Mouse (Mus musculus) bone marrow, adult 2 months (tissue): ENCODE data around the gene Itgb3. TPM values are rescaled to one million over a fixed set of nuclear protein-coding genes. Genes with fewer than 3 reads are reported as not detected.

Experiments
- H3K27ac ChIP-seq: fragments of 200-500 bp; 2 replicates; pipeline ENCODE4 v1.5.1; 2012; ENCODE audit warnings: low read depth, mild to moderate bottlenecking, control low read depth, inconsistent platforms, low read length; ENCODE audit not compliant: control insufficient read depth, poor library complexity, insufficient read depth
- H3K4me1 ChIP-seq: fragments of 200-500 bp; 2 replicates; pipeline ENCODE4 v1.6.1; 2011; ENCODE audit warnings: low read length; ENCODE audit not compliant: control insufficient read depth, insufficient read depth
- H3K4me3 ChIP-seq: fragments of 200-500 bp; replicated peaks from 2 replicates; pipeline ENCODE3; 2011; ENCODE audit warnings: mild to moderate bottlenecking, low read depth, low read length, control low read depth; ENCODE audit not compliant: control insufficient read depth
- CTCF ChIP-seq: fragments of 200-500 bp; IDR thresholded peaks from 2 replicates; pipeline ENCODE4 v1.5.1; 2011; ENCODE audit warnings: low read length, control low read depth; ENCODE audit not compliant: control insufficient read depth, insufficient read depth
- POLR2A ChIP-seq: fragments of 200-500 bp; IDR thresholded peaks from 2 replicates; pipeline ENCODE4 v1.6.1; 2011; ENCODE audit warnings: low read depth, mild to moderate bottlenecking, control low read depth, low read length, borderline replicate concordance; ENCODE audit not compliant: control insufficient read depth
- WGBS: fragments of 180-500 bp; shearing (Covaris S2); methylation state at CpG from one replicate; pipeline ENCODE4 v1.1.7; 2018; 5-methylcytosine and 5-hydroxymethylcytosine counted together
- polyA plus RNA-seq: library from polyadenylated mRNA; stranded (reverse); fragments of >200 nt; gene quantifications from 2 replicates; pipeline ENCODE4 v1.2.4, GENCODE M21; 2011; ENCODE audit warnings: low replicate concordance; ENCODE audit not compliant: missing spikeins, insufficient read depth, insufficient read length

Gene Itgb3
- polyA plus RNA-seq, 1 experiment: 141 TPM

DNA sequence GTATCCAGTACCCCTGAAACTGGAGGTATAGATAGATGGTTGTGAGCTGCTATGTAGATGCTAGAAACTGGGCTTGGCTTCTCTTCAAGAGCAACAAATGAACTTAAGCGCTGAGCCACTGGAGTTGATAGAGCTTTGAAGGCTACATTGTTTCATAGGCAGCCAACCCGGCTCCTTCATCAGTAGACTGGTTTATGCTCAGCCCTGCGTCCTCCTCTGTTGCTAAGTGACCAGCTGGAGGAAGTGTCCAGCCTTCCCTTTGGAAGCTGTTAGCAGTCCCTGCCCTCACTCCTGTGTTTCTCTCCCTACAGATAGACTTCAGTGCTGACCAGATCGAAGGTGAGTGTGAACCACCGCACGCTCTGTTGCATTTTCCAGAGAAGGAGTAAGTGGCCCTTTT, 27.7 kb upstream of the Itgb3 start:
- 71% methylated on average over 6 of the region's 6 CpGs for WGBS
- Histone ChIP-seq H3K4me3 (no peak overlapping the region), H3K4me1 (peaks cover 1% of the 10 kb centered on the region), H3K27ac (no peak overlapping the region)
- TF ChIP-seq CTCF: no peak
- TF ChIP-seq POLR2A: no peak

GRCm38 (mm10) chr11:104580606-104581005, 27.2 kb upstream of the Itgb3 start:
- TF ChIP-seq CTCF (no peak), POLR2A (no peak)

DNA sequence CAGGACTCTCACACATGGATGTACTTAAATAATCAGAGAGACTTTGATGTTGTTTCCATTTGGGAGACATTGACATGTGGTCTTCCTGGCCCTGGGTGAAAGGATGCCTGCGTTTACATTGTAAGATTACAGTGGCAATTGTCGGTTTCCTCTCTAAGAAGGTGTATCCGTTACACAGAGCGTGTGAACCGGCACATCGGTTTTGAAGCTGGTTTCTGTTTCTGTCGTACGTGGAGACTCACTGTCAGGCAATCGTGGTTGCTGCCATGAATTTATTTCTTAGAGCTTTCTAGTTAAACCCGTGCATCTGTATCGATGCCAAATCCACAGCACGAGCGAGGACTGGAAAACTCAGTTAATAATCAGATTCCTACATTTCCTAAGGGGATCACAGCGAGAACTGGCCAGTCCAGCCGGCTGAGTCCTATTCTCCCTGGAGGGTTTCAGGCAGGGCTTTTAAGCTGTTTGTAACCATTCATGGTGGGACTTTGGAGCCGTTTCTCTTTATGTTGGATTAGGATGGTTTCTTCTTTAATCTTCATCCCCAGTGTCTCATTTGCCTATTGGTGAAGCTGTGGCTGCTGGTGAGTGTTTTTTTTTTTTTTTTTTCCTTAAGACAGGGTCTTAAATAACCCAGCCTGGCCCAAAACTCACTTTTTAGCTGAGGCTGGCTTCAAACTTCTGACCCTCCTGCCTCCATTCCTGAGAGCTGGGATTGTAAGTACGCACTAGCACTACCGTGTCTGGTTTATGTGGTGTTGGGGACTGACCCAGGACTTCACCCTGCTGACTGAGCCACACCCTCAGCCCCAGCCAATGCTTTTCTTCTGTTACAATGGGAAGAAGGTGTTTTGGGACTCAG, 26.1 kb upstream of the Itgb3 start:
- Histone ChIP-seq H3K4me1 (peaks cover 1% of the 10 kb centered on the region), H3K27ac (peak overlapping the region; percentile 21), H3K4me3 (peak overlapping the region; percentile 20)
- 4% methylated on average over 18 of the region's 18 CpGs for WGBS
- no peak for TF ChIP-seq CTCF
- no peak for TF ChIP-seq POLR2A

More at GRCm38 (mm10) chr11:104580606-104581005, 27.2 kb upstream of the Itgb3 start:
- peaks cover 1% of the 10 kb centered on the region for H3K4me1 ChIP-seq
- H3K27ac ChIP-seq: no peak overlapping the region
- WGBS: 33% methylated on average over 5 of the region's 5 CpGs
- no peak overlapping the region for H3K4me3 ChIP-seq

- Histone ChIP-seq H3K27ac (peak overlapping the region; percentile 21), H3K4me3 (no peak overlapping the region), H3K4me1 (peaks cover 1% of the 10 kb centered on the region)
- TF ChIP-seq CTCF: no peak
- no peak for TF ChIP-seq POLR2A
- 14% methylated on average over 2 of the region's 2 CpGs for WGBS
Observed at GRCm38 (mm10) chr11:104582308-104582606, 25.5 kb upstream of the Itgb3 start.

DNA sequence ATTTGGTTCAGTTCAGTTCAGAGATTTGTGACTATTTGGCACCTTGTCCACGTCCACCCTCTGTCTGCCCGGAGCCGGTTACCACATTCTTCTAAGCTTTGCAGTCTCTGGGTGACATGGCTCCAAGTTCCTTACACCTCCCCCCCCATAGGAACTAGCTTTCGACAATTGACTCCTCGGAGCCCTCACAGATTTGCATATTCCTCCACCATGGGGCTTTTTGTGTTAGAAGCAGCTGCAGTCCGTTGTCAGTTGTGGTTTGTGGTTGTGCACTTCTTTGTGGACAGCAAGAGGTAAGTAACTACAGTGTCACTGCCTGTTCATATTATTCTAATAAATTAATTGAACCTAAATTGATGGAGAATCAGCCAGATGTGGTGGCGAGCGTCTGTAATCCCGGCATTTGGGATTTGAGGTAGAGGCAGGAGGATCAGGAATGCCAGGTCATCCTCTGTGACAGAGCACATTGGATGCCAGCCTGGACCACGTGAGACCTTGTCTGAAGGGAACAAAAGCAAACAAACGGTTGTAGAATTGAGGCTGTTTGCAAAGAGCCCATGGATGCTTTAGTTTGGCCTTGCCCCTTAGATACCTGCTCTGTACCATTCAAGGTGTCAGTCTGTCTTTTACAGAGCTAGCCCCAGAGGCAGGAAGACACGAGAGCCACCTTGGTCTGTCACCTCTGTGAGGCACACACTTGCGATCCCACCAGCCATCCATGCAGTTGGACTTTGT, 25.0 kb upstream of the Itgb3 start:
- peak overlapping the region; percentile 21; the same call in 1 of the 2 replicates for H3K27ac ChIP-seq
- H3K4me3 ChIP-seq: no peak overlapping the region
- TF ChIP-seq POLR2A (no peak), CTCF (no peak)
- peaks cover 1% of the 10 kb centered on the region for H3K4me1 ChIP-seq
- WGBS: 28% methylated on average over 13 of the region's 13 CpGs

- Histone ChIP-seq H3K4me1 (no peaks in the 10 kb centered on the region; the same call in 1 of the 2 replicates), H3K4me3 (no peak overlapping the region), H3K27ac (no peak overlapping the region)
- 82% methylated on average over 5 of the region's 5 CpGs for WGBS
- TF ChIP-seq CTCF (no peak), POLR2A (no peak)
Observed at GRCm38 (mm10) chr11:104585495-104585894, 22.3 kb upstream of the Itgb3 start.

- TF ChIP-seq POLR2A (no peak), CTCF (no peak)
- Histone ChIP-seq H3K4me3 (no peak overlapping the region), H3K4me1 (no peaks in the 10 kb centered on the region; the same call in 1 of the 2 replicates), H3K27ac (no peak overlapping the region)
- 96% methylated on average over 9 of the region's 9 CpGs for WGBS
Observed at GRCm38 (mm10) chr11:104587904-104588303, 19.9 kb upstream of the Itgb3 start.

DNA sequence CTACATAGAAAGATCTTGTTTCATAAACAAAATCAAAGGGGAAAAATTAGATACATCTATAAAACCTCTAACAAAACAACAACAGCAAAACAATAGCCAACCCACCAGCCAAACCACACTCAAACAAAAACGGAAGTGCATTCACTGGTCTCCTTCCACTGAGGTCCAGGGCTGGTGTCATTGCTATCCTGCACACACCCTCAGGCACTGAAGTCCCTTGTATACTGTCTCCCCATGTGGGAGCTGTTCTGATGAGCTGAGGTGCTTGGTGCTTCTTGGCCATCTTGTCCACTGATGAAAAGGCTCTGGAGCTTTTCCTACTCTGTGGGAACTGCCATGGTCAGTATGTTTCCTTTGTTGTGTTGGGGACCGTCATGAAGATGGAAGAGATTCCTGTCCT, 19.3 kb upstream of the Itgb3 start:
- no peak overlapping the region for H3K4me3 ChIP-seq
- no peak overlapping the region for H3K27ac ChIP-seq
- no peak for TF ChIP-seq CTCF
- no peak for TF ChIP-seq POLR2A
- WGBS: 79% methylated on average over 2 of the region's 2 CpGs
- no peaks in the 10 kb centered on the region for H3K4me1 ChIP-seq

- no peaks in the 10 kb centered on the region for H3K4me1 ChIP-seq
Observed at GRCm38 (mm10) chr11:104589570-104589969, 18.2 kb upstream of the Itgb3 start.

More at GRCm38 (mm10) chr11:104589570-104589969, 18.2 kb upstream of the Itgb3 start:
- TF ChIP-seq CTCF: no peak
- no peak for TF ChIP-seq POLR2A
- whole genome bisulfite sequencing: 63% methylated on average over 1 of the region's 1 CpGs
- H3K4me3 ChIP-seq: no peak overlapping the region
- H3K27ac ChIP-seq: no peak overlapping the region
